Mouse (Mus musculus) liver, adult 2 months (tissue): ENCODE data around the gene Dusp1. TPM values are rescaled to one million over a fixed set of nuclear protein-coding genes. Genes with fewer than 3 reads are reported as not detected.

Experiments
- DNase-seq: peaks from one replicate; pipeline ENCODE4 v3.0.0-alpha.2; 2011; ENCODE audit warnings: low read depth, low spot score; ENCODE audit errors: extremely low read depth
- H3K27ac ChIP-seq: fragments of 200-500 bp; replicated peaks from 2 replicates; pipeline ENCODE4 v1.5.1; 2012; ENCODE audit warnings: low read depth, mild to moderate bottlenecking, control low read depth, inconsistent platforms, low read length; ENCODE audit not compliant: insufficient read depth
- H3K27me3 ChIP-seq: fragments of 200-500 bp; 2 replicates; pipeline ENCODE4 v1.6.1; 2012; ENCODE audit warnings: mild to moderate bottlenecking, moderate library complexity, low read length, inconsistent platforms; ENCODE audit not compliant: control insufficient read depth, insufficient read depth
- H3K36me3 ChIP-seq: fragments of 200-500 bp; 2 replicates; pipeline ENCODE4 v1.6.1; 2012; ENCODE audit warnings: low read length, inconsistent platforms; ENCODE audit not compliant: control insufficient read depth, insufficient read depth
- H3K4me1 ChIP-seq: fragments of 200-500 bp; 2 replicates; pipeline ENCODE4 v1.6.1; 2011; ENCODE audit warnings: low read length; ENCODE audit not compliant: control insufficient read depth, insufficient read depth
- H3K4me3 ChIP-seq: fragments of 200-500 bp; 2 replicates; pipeline ENCODE4 v1.5.1; 2011; ENCODE audit warnings: low read depth, mild to moderate bottlenecking, control low read depth, low read length, moderate library complexity; ENCODE audit not compliant: insufficient read depth
- H3K79me2 ChIP-seq: fragments of 200-500 bp; 2 replicates; pipeline ENCODE4 v1.6.1; 2012; ENCODE audit warnings: inconsistent platforms, mild to moderate bottlenecking, low read length, moderate library complexity; ENCODE audit not compliant: control insufficient read depth, insufficient read depth
- H3K9ac ChIP-seq: fragments of 200-500 bp; 2 replicates; pipeline ENCODE4 v1.6.1; 2012; ENCODE audit warnings: low read depth, mild to moderate bottlenecking, control low read depth, inconsistent platforms, low read length
- CTCF ChIP-seq: fragments of 200-500 bp; IDR thresholded peaks from 2 replicates; pipeline ENCODE4 v1.5.1; 2011; ENCODE audit warnings: low read depth, low read length, control low read depth
- POLR2A ChIP-seq: fragments of 200-500 bp; IDR thresholded peaks from 2 replicates; pipeline ENCODE4 v1.6.1; 2011; ENCODE audit warnings: low read length, control low read depth; ENCODE audit not compliant: insufficient read depth; ENCODE audit errors: extremely low read depth
- WGBS: fragments of 180-500 bp; shearing (Covaris S2); methylation state at CpG from one replicate; pipeline ENCODE4 v1.1.7; 2018; 5-methylcytosine and 5-hydroxymethylcytosine counted together
- polyA plus RNA-seq: library from polyadenylated mRNA; depleted of rRNA; stranded (reverse); fragments of >200 nt; gene quantifications from 2 replicates; pipeline ENCODE4 v1.2.3, GENCODE M21; 2012
- total RNA-seq: library from RNA; depleted of rRNA; stranded (reverse); fragments of >200 nt; gene quantifications from 2 replicates; pipeline ENCODE4 v1.2.3, GENCODE M21; 2014

The Dusp1 gene
- total and polyA plus RNA-seq, 2 experiments = 10.5 to 22.2 TPM

- no peak for DNase-seq
- TF ChIP-seq CTCF (no peak), POLR2A (no peak)
- 71% methylated on average over 6 of the region's 6 CpGs for WGBS
- Histone ChIP-seq H3K27me3 (no peaks in the 10 kb centered on the region), H3K79me2 (peaks cover 4% of the 10 kb centered on the region; the same call in 1 of the 2 replicates), H3K4me3 (no peak overlapping the region), H3K36me3 (no peaks in the 10 kb centered on the region), H3K9ac (no peak overlapping the region), H3K27ac (peak overlapping the region; percentile 89), H3K4me1 (peaks cover 39% of the 10 kb centered on the region)
These were observed 21.7 kb upstream of the Dusp1 start for GRCm38 (mm10) chr17:26583606-26584005.

- Histone ChIP-seq H3K4me3 (no peak overlapping the region), H3K27me3 (no peaks in the 10 kb centered on the region), H3K27ac (peak overlapping the region; percentile 89), H3K79me2 (peaks cover 4% of the 10 kb centered on the region; the same call in 1 of the 2 replicates), H3K4me1 (peaks cover 39% of the 10 kb centered on the region), H3K36me3 (no peaks in the 10 kb centered on the region), H3K9ac (no peak overlapping the region)
- WGBS = 88% methylated on average over 9 of the region's 9 CpGs
- TF ChIP-seq CTCF = no peak
- no peak for TF ChIP-seq POLR2A
- DNase-seq = no peak
These were observed 21.1 kb upstream of the Dusp1 start for GRCm38 (mm10) chr17:26583056-26583455.

GRCm38 (mm10) chr17:26582297-26582696, 20.4 kb upstream of the Dusp1 start:
- no peak for TF ChIP-seq CTCF
- Histone ChIP-seq H3K4me1 (peaks cover 39% of the 10 kb centered on the region), H3K9ac (0 out of 2 replicates have a peak overlapping the region, but pooled peaks have one; percentile 5)

GRCm38 (mm10) chr17:26580873-26581401, 19.0 kb upstream of the Dusp1 start:
- TF ChIP-seq CTCF (no peak), POLR2A (no peak)
- peaks cover 49% of the 10 kb centered on the region for H3K4me1 ChIP-seq
- H3K27me3 ChIP-seq = no peaks in the 10 kb centered on the region
- H3K9ac ChIP-seq = no peak overlapping the region
- no peak overlapping the region for H3K4me3 ChIP-seq
- no peak overlapping the region for H3K27ac ChIP-seq
- peaks cover 16% of the 10 kb centered on the region for H3K79me2 ChIP-seq
- DNase-seq = no peak
- no peaks in the 10 kb centered on the region for H3K36me3 ChIP-seq
- WGBS = 88% methylated on average over 3 of the region's 3 CpGs

More at GRCm38 (mm10) chr17:26582297-26582696, 20.4 kb upstream of the Dusp1 start:
- 22% methylated on average over 5 of the region's 5 CpGs for WGBS
- peaks cover 6% of the 10 kb centered on the region; the same call in 1 of the 2 replicates for H3K79me2 ChIP-seq
- H3K4me3 ChIP-seq = no peak overlapping the region
- no peaks in the 10 kb centered on the region for H3K27me3 ChIP-seq
- DNase-seq = peak; percentile 91
- H3K27ac ChIP-seq = peak overlapping the region; percentile 52
- no peaks in the 10 kb centered on the region for H3K36me3 ChIP-seq

- Histone ChIP-seq H3K9ac (no peak overlapping the region), H3K36me3 (no peaks in the 10 kb centered on the region), H3K79me2 (peaks cover 26% of the 10 kb centered on the region), H3K4me1 (peaks cover 45% of the 10 kb centered on the region), H3K27me3 (no peaks in the 10 kb centered on the region), H3K4me3 (no peak overlapping the region), H3K27ac (no peak overlapping the region)
- TF ChIP-seq CTCF (no peak), POLR2A (no peak)
- DNase-seq = no peak
- WGBS = 98% methylated on average over 6 of the region's 6 CpGs
These were observed 17.5 kb upstream of the Dusp1 start for GRCm38 (mm10) chr17:26579396-26579795.

- Histone ChIP-seq H3K27ac (no peak overlapping the region), H3K9ac (no peak overlapping the region), H3K4me3 (no peak overlapping the region), H3K79me2 (peaks cover 30% of the 10 kb centered on the region), H3K36me3 (no peaks in the 10 kb centered on the region), H3K27me3 (no peaks in the 10 kb centered on the region), H3K4me1 (peaks cover 39% of the 10 kb centered on the region)
- TF ChIP-seq CTCF (no peak), POLR2A (no peak)
- no peak for DNase-seq
- WGBS = 90% methylated on average over 11 of the region's 11 CpGs
These were observed 16.8 kb upstream of the Dusp1 start for GRCm38 (mm10) chr17:26578771-26579170.
